Mouse (Mus musculus): ENCODE results near the gene Cdhr1. TPM values are rescaled to one million over a fixed set of nuclear protein-coding genes. Genes with fewer than 3 reads are reported as not detected.

The Cdhr1 gene
- total and polyA plus RNA-seq, 3 experiments, result under 0.01 TPM; not detected in 2

GRCm38 (mm10) chr14:37032481-37033104, 65.6 kb downstream of the Cdhr1 start:
- no peak overlapping the region for H3K4me3 ChIP-seq (ENCODE audit: low read depth, low read length)

GRCm38 (mm10) chr14:37028555-37028954, 69.6 kb downstream of the Cdhr1 start:
- no peaks in the 10 kb centered on the region for H3K36me3 ChIP-seq (replicated peaks)
- DNase-seq (ENCODE audit: low spot score) (no peak), ATAC-seq (ENCODE audit: extremely low read depth, insufficient number of reproducible peaks, low FRiP score, poor library complexity, severe bottlenecking) (no peak)
- no peaks in the 10 kb centered on the region for H3K9me3 ChIP-seq (replicated peaks)
- no peaks in the 10 kb centered on the region for H3K27me3 ChIP-seq (ENCODE audit: insufficient read depth, low read length)
- H3K4me3 ChIP-seq (ENCODE audit: low read depth, low read length), result no peak overlapping the region
- no peaks in the 10 kb centered on the region for H3K4me1 ChIP-seq (ENCODE audit: insufficient read depth, low read depth, low read length)
- TF ChIP-seq TAL1 (conservative IDR thresholded peaks at IDR 0.05; ENCODE audit: low read depth, low read length), result no peak
- no peak for TF ChIP-seq CTCF (IDR thresholded peaks at IDR 0.05; ENCODE audit: low read depth, low read length)
- TF ChIP-seq GATA2 (IDR thresholded peaks at IDR 0.05; ENCODE audit: borderline replicate concordance, low read depth, low read length), result no peak
- no peak for TF ChIP-seq POLR2AphosphoS5 (IDR thresholded peaks at IDR 0.05; ENCODE audit: insufficient replicate concordance, low read depth, low read length)
- no peak for TF ChIP-seq GATA1 (IDR thresholded peaks at IDR 0.05; ENCODE audit: borderline replicate concordance, low read length)

More at GRCm38 (mm10) chr14:37032481-37033104, 65.6 kb downstream of the Cdhr1 start:
- H3K36me3 ChIP-seq (replicated peaks), result no peaks in the 10 kb centered on the region
- H3K4me1 ChIP-seq (ENCODE audit: insufficient read depth, low read depth, low read length), result no peaks in the 10 kb centered on the region
- H3K9me3 ChIP-seq (replicated peaks), result no peaks in the 10 kb centered on the region
- ATAC-seq (ENCODE audit: extremely low read depth, insufficient number of reproducible peaks, low FRiP score, poor library complexity, severe bottlenecking) (no peak), DNase-seq (ENCODE audit: low spot score) (no peak)
- H3K27me3 ChIP-seq (ENCODE audit: insufficient read depth, low read length), result no peaks in the 10 kb centered on the region
- TF ChIP-seq CTCF (IDR thresholded peaks at IDR 0.05; ENCODE audit: low read depth, low read length) (no peak; the same call in 1 of the 2 replicates), POLR2AphosphoS5 (IDR thresholded peaks at IDR 0.05; ENCODE audit: insufficient replicate concordance, low read depth, low read length) (no peak), TAL1 (conservative IDR thresholded peaks at IDR 0.05; ENCODE audit: low read depth, low read length) (no peak), GATA2 (IDR thresholded peaks at IDR 0.05; ENCODE audit: borderline replicate concordance, low read depth, low read length) (no peak), GATA1 (IDR thresholded peaks at IDR 0.05; ENCODE audit: borderline replicate concordance, low read length) (no peak)

GRCm38 (mm10) chr14:37027951-37028350, 70.2 kb downstream of the Cdhr1 start:
- ATAC-seq (ENCODE audit: extremely low read depth, insufficient number of reproducible peaks, low FRiP score, poor library complexity, severe bottlenecking), result no peak
- no peaks in the 10 kb centered on the region for H3K36me3 ChIP-seq (replicated peaks)
- no peaks in the 10 kb centered on the region for H3K4me1 ChIP-seq (ENCODE audit: insufficient read depth, low read depth, low read length)
- H3K9me3 ChIP-seq (replicated peaks), result no peaks in the 10 kb centered on the region
- H3K27me3 ChIP-seq (ENCODE audit: insufficient read depth, low read length), result no peaks in the 10 kb centered on the region
- DNase-seq (ENCODE audit: low spot score), result no peak
- no peak overlapping the region for H3K4me3 ChIP-seq (ENCODE audit: low read depth, low read length)
- no peak for TF ChIP-seq POLR2AphosphoS5 (IDR thresholded peaks at IDR 0.05; ENCODE audit: insufficient replicate concordance, low read depth, low read length)
- no peak for TF ChIP-seq GATA2 (IDR thresholded peaks at IDR 0.05; ENCODE audit: borderline replicate concordance, low read depth, low read length)
- no peak for TF ChIP-seq CTCF (IDR thresholded peaks at IDR 0.05; ENCODE audit: low read depth, low read length)
- TF ChIP-seq TAL1 (conservative IDR thresholded peaks at IDR 0.05; ENCODE audit: low read depth, low read length), result no peak
- TF ChIP-seq GATA1 (IDR thresholded peaks at IDR 0.05; ENCODE audit: borderline replicate concordance, low read length), result no peak

Other genes with a start within 250 kb of the Cdhr1 start
- 15.0 and 16.9 TPM in 2 replicates for gene Ccser2, start 129.6 kb downstream of the Cdhr1 start, total RNA-seq (2014; fragmentation: Nextera tagmentation)
- gene Ccser2, start 129.6 kb downstream of the Cdhr1 start, total RNA-seq (2017), result 7.3 and 7.5 TPM in 2 replicates
- 0.53 and 0.55 TPM in 2 replicates for gene Ccser2, start 129.6 kb downstream of the Cdhr1 start, polyA plus RNA-seq (2012)
- gene Rgr, start 49.4 kb downstream of the Cdhr1 start, total RNA-seq (2014; fragmentation: Nextera tagmentation), result not detected in 2 replicates
- gene Rgr, start 49.4 kb downstream of the Cdhr1 start, total RNA-seq (2017), result 0.05 TPM in 1 of 2 replicates, not detected in the other
- gene Rgr, start 49.4 kb downstream of the Cdhr1 start, polyA plus RNA-seq (2012), result not detected in 2 replicates
- gene Lrit1, start 43.5 kb downstream of the Cdhr1 start, total RNA-seq (2014; fragmentation: Nextera tagmentation), result not detected in 2 replicates
- gene Lrit1, start 43.5 kb downstream of the Cdhr1 start, total RNA-seq (2017), result 0.05 TPM in 1 of 2 replicates, not detected in the other
- not detected in 2 replicates for gene Lrit1, start 43.5 kb downstream of the Cdhr1 start, polyA plus RNA-seq (2012)
- not detected in 2 replicates for gene Lrit2, start 30.4 kb downstream of the Cdhr1 start, total RNA-seq (2014; fragmentation: Nextera tagmentation)
- 0.11 TPM in 1 of 2 replicates, not detected in the other for gene Lrit2, start 30.4 kb downstream of the Cdhr1 start, total RNA-seq (2017)
- gene Lrit2, start 30.4 kb downstream of the Cdhr1 start, polyA plus RNA-seq (2012), result not detected in 2 replicates
- not detected in 2 replicates for gene 2610528A11Rik, start 15.7 kb upstream of the Cdhr1 start, total RNA-seq (2014; fragmentation: Nextera tagmentation)
- not detected in 2 replicates for gene 2610528A11Rik, start 15.7 kb upstream of the Cdhr1 start, total RNA-seq (2017)
- gene 2610528A11Rik, start 15.7 kb upstream of the Cdhr1 start, polyA plus RNA-seq (2012), result not detected in 2 replicates
- 201 and 205 TPM in 2 replicates for gene Ghitm, start 36.9 kb upstream of the Cdhr1 start, total RNA-seq (2014; fragmentation: Nextera tagmentation)
- gene Ghitm, start 36.9 kb upstream of the Cdhr1 start, total RNA-seq (2017), result 173 and 188 TPM in 2 replicates
- 13.7 and 14.0 TPM in 2 replicates for gene Ghitm, start 36.9 kb upstream of the Cdhr1 start, polyA plus RNA-seq (2012)

Data from G1E (cell line).